Mouse (Mus musculus): ENCODE measurements at regions not wholly inside any gene's neighbourhood (a gene's known extent, or its start where the extent isn't known, plus 50 kb on each side); places are given as distances from the start of the nearest gene placed in this dataset.

DNA sequence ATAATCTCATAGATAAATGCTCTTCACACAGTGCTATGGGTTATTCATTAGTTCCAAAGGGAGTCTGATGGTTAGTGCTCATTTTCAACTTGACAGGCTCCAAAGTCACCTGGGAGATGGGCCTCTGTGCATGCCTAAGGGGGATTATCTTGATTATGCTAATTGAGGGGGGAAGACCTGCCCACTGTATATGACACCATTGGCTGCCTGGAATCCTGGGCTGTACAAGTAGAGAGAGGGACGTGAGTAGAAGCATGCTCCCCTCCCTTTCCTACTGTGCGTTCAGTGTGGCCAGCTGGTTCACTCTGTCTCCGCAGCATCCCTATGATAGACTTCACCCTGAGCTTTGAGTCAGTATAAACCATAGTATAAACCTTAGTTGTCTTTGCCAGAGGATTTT is 300.8 kb downstream of the Gpat3 start:
- no peak for DNase-seq (ENCODE audit: low spot score)

DNA sequence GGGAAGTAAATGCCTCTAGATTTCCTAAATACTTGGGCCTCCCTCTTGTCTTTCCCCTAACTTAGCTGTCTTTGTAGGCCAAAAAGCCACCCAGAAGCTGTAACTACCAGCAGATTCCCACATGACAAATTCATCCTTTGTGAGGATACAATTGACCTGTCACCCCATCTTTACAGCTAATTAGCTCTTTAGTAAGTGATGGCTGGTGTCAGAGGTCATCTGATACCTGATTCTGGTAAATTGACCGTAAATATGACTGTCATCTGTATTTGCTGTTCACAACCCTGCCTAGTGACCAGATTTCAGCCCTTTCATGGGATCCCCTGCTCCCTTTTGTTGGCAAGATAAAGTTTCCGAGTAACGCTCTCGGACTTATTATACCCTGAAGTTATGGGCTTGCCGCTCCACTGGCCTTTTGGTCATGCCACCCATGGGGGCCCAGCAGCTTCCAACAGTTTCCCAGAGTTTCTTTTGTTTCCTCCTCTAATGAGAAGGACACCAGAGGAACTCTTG is 279.5 kb downstream of the Gpat3 start:
- no peak for DNase-seq (ENCODE audit: low spot score)

DNA sequence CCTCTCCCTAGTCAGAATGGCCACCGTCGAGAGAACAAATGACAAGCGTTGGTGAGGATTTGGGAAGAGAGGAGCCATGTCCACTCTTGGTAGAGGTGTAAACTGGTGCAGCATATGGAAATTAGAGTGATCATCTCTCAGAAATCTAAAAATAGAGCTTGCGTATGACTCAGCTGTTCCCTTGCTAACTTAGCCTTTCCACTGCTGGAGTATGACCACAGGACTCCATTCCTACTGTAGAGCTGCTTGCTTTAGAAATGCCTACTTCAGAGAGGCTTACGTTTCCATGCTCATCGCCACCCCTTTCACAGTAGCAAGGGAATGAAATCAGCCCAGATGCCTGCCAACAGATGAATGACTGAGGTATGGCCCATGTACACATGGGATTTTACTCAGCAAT is 277.4 kb downstream of the Gpat3 start:
- DNase-seq (ENCODE audit: low spot score), result no peak

DNA sequence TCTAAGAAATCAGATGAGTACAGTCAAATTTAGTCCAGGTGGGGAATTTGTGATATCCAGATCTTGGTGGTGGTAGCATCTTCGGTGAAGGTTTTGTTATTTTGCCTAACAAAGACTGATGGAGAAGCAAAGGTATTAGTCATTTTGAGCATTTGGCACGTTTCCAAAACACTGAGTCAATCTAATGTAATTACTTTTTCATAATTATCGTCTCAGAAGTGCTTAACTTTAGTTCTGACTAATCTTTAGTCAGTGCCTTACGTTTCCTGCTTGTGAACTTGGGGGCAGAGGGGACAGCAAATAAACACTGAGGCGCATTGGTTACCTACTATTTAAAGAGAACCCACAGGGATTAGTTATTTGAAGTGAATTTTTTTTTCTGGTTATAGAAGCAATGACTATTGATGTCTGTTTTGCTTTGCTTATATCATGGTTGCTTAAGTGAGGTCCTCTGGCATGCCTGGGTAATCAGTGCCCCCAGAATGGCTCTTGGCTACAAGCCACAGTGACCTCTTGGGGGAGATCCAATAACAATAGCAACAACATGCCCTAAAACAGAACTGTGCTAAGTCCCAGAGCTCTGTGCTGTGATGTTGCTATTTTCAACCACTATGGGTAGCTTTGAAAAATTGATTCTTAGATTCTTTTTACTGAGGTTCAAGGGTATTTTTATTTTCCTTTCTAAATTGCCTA is 275.1 kb downstream of the Gpat3 start:
- DNase-seq (ENCODE audit: low spot score), result no peak

DNA sequence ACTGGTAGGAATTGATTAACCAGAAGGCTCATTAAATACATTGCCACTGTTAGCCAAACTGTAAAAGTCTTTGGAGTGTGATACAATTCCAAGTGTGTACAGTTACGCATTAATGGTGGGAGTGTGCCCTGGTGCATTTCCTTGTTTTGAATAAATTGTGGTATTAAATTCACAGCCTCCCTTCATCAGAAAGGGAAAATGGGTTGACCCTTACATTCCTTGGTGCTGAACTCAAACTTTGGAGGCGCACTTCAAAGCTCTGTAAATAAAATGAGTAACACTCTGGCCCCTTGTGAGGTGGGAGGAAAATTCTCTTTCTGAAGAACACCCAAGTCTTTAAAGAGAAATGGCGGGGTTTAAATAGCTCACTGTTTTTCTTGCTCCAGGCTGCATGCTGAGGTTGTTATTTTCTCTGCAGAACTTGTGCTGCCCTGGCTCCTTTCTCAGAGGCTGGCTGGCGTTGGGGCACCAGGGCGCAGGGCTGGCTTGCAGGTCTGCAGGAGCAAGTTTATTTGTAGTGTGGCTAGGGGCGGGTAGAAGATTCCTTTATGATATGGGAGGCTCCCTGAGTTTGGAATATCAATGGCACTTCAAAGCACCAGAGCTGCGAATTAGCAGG is 266.7 kb downstream of the Gpat3 start:
- no peak for DNase-seq (ENCODE audit: low spot score)

- DNase-seq (ENCODE audit: low spot score), result no peak
Measured at GRCm38 (mm10) chr5:101111619-101112018, 266.1 kb downstream of the Gpat3 start.

DNA sequence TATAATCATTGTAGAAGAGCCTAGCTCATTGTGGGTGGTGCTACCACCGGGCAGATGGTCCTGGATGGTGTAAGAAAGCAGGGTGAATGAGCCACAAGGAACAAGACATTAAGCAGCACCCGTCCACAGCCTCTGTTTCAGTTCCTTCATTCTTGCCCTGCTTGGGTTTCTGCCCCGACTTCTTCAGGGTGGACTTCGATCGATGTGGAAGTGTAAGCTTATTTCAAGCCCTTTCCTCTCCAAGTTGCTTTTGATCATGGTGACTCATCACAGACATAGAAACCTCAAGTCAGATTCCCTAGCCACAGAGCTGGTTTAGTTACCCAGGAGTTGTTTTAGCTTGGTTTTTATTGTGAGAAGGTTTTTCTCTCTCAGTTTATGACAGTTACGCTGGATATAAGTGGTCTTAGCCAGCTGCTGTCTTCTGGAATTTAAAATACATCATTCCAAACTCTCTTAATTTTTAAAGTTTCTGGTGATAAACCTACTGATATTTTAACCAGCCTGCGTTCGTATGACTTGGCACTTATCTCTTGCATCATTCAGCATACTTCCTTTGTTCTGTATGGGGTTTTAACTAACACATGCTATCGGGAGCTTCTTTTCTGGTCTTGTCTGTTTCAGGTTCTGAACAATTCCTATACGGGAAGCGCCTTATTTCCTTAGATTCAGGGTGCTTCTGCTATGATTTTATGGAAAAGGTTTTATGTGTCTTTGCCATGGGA is 255.6 kb downstream of the Gpat3 start:
- no peak for DNase-seq (ENCODE audit: low spot score)

DNA sequence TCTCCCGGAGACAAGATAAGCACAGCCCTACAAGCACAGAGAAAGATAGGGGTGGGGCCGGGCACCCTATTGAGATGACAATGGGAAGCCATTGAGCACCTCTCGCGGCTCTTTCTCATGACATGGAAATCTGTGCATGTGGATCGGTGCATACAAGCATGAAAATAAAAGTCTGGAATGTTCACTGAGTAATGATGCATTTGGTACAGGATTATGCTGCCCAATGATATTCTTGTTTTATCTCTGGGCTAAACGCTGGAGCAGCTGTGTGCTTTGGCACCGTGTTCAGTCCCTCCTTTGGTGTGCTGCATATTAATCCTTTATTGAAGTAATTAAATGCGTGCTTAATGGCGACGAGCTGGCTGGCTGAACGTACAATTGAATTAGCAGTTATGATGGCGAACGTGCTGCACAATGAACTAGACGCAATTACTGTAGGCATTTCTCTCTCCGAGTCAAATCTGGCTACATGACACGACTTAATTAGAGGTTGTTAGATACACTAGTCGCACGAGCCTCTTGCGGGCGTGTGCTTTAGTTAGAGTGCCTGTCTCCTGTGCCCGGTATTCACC is 245.6 kb downstream of the Gpat3 start:
- DNase-seq (ENCODE audit: low spot score), result no peak

GRCm38 (mm10) chr5:101090415-101091026 is 245.0 kb downstream of the Gpat3 start:
- DNase-seq (ENCODE audit: low spot score), result no peak

- no peak for DNase-seq (ENCODE audit: low spot score)
Measured at GRCm38 (mm10) chr5:101085199-101085598, 239.7 kb downstream of the Gpat3 start.

- no peak for DNase-seq (ENCODE audit: low spot score)
Measured at GRCm38 (mm10) chr5:101082611-101083010, 237.1 kb downstream of the Gpat3 start.

- no peak for DNase-seq (ENCODE audit: low spot score)
Measured at GRCm38 (mm10) chr5:101064308-101064707, 218.8 kb downstream of the Gpat3 start.

GRCm38 (mm10) chr5:101063254-101063653 is 217.7 kb downstream of the Gpat3 start:
- DNase-seq (ENCODE audit: low spot score), result no peak

DNA sequence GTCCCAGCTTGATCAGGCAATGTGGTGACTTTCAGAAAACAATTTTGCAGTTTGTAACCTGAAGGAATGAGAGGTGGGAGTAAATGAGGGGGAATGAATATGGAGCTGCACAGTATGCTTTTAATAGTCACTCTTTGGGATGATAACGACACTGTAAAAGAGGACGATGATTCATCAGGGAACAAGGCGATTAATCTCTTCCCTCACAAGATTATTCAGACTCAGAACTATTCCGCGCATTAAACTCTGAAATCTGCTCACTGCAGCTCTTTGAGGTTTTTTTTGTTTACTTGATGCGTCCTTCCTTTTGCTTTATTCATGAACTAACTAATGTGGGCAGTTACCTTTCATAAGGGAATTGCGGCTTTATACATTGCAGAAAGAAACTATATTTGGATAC is 206.1 kb downstream of the Gpat3 start:
- DNase-seq (ENCODE audit: low spot score), result no peak

DNA sequence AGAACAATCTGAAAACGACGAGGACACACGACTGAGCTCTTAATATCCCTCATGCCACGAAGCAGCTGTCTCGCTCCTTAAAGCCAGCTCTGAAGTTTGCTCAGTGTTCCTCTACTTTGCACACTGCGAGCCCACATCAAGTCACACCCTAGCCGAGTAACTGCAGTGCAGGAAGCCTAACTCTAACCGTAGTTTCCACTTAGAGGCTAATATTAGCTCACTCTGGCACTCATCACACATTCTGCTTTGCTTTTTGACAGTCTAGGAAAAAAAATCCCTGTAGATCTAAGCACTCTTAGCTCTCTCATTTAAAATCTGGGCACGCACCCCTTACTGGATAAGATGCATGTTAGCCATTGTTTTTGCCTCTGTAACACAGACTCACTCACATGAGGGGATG is 195.0 kb downstream of the Gpat3 start:
- no peak for DNase-seq (ENCODE audit: low spot score)

DNA sequence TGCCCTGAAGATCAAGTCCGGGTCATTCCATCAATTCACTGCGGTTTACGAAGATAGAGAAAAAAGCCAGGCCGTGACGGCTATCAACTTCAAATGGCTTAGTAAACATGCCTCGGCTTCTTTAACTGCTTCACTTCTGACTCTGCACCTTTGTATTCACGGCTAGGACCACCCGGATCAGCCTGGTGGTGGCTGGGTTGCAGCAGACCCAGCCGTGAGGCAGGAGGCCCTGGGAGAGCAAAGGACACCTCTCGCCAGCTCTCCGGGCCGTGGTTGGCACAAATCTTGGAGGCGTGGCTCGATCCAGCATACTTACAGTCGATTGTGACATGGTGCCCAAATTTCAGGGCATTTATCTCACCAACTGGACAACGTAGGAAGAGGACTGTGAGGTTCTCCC is 187.5 kb downstream of the Gpat3 start:
- DNase-seq (ENCODE audit: low spot score), result no peak

GRCm38 (mm10) chr5:101032147-101032900 is 186.8 kb downstream of the Gpat3 start:
- DNase-seq (ENCODE audit: low spot score), result no peak

GRCm38 (mm10) chr5:101024796-101025195 is 179.3 kb downstream of the Gpat3 start:
- no peak for DNase-seq (ENCODE audit: low spot score)

DNA sequence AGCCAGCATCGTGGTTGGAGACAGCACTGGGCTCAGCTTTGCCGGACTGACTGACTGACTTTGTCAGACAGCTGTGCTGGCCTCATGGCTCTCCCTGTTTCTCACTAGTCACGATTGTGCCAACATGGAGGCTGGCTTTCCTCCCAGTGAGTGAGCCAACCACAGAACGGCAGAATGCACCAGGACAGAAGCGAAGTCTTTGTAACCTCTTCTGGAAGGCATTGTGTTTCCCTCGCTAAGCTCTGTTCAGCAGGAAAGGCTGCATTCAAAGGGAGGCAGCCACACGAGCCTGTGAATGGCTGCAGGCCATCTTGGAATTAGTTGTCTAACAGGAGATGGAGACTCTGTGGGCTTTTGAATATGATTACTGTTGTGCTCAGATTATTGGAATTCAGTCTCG is 178.3 kb downstream of the Gpat3 start:
- DNase-seq (ENCODE audit: low spot score), result no peak

- DNase-seq (ENCODE audit: low spot score), result peak; percentile 21
Measured at GRCm38 (mm10) chr5:101020784-101021183, 175.3 kb downstream of the Gpat3 start.

DNA sequence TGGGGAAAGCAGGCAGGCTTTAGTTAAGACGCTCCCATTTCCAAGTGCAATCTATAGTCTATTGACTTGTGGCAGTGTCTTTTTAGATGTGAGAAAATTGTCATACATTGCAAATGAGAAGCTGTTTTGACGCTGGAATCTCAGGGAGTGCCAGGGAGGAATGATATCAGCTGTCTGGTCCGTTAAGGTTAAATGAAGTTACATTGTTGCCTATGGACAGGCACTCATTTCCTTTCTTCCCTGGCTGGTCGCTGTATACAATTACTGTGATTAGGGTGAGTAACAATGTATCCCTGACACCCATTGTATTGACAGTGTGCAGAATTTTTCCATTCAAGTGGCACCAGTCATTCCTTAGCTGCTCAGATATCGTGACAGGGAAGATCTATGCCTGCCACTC is 168.3 kb downstream of the Gpat3 start:
- no peak for DNase-seq (ENCODE audit: low spot score)

Data from thymus, postnatal 0 days (tissue).